Mouse (Mus musculus) limb, embryonic 10.5 days (tissue): Measurements from ENCODE around the gene Ric1. TPM values are rescaled to one million over a fixed set of nuclear protein-coding genes. Genes with fewer than 3 reads are reported as not detected.

ENCODE experiments used
- DNase-seq: peaks from one replicate; pipeline ENCODE4 v3.0.0-alpha.2; 2017; ENCODE audit warnings: low spot score
- H3K27ac ChIP-seq: fragments of 300-500 bp; sonication (generic); 2 replicates; pipeline ENCODE4 v1.5.1; 2016; ENCODE audit warnings: mild to moderate bottlenecking
- H3K27me3 ChIP-seq: fragments of 300-500 bp; sonication (generic); 2 replicates; pipeline ENCODE4 v1.6.1; 2016; ENCODE audit warnings: low read depth, mild to moderate bottlenecking; ENCODE audit not compliant: poor library complexity, severe bottlenecking
- H3K36me3 ChIP-seq: fragments of 300-500 bp; sonication (generic); 2 replicates; pipeline ENCODE4 v1.6.1; 2016; ENCODE audit warnings: mild to moderate bottlenecking, moderate library complexity
- H3K4me1 ChIP-seq: fragments of 300-500 bp; sonication (generic); 2 replicates; pipeline ENCODE4 v1.6.1; 2016
- H3K4me3 ChIP-seq: fragments of 300-500 bp; sonication (generic); 2 replicates; pipeline ENCODE4 v1.5.1; 2016; ENCODE audit warnings: mild to moderate bottlenecking, moderate library complexity
- H3K9me3 ChIP-seq: fragments of 300-500 bp; sonication (generic); replicated peaks from 2 replicates; pipeline ENCODE4 v1.6.1; 2016; ENCODE audit warnings: mild to moderate bottlenecking
- WGBS: fragments of 180-500 bp; shearing (Covaris S2); methylation state at CpG from one replicate; pipeline ENCODE4 v1.1.7; 2016; 5-methylcytosine and 5-hydroxymethylcytosine counted together
- polyA plus RNA-seq: library from polyadenylated mRNA; unstranded; fragments of >200 nt; fragmentation: Nextera tagmentation; extraction: Ambion mirVana; gene quantifications from 2 replicates; pipeline ENCODE4 v1.2.1, GENCODE M21; 2016

Ric1 gene
- polyA plus RNA-seq, 1 experiment from 2014 or later = 19.5 TPM

DNA sequence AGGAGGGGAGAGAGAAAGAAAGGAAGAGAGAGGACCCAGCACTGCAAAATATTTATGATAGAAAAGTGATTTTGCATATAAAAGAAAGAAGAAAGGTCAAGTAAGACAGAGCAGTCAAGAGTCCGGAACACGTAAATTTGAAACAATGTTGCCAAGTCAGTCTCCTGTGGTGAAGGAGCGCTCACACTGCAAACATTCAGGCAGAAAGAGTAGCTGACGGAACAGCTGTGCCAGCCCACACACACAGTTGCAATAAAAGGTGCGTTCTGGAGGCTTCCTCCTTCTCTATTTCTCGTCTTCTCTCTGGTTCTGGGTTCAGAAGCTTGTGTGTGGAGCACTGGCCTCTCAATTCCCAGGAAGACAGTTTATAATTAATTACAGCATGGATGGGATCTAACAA, 133.1 kb downstream of the Ric1 start:
- DNase-seq = no peak
- H3K27me3 ChIP-seq = no peaks in the 10 kb centered on the region
- no peak overlapping the region for H3K4me3 ChIP-seq
- WGBS = 64% methylated on average over 6 of the region's 6 CpGs
- peaks cover 22% of the 10 kb centered on the region; the same call in 1 of the 2 replicates for H3K4me1 ChIP-seq
- H3K9me3 ChIP-seq = no peaks in the 10 kb centered on the region
- no peaks in the 10 kb centered on the region for H3K36me3 ChIP-seq
- no peak overlapping the region for H3K27ac ChIP-seq

DNA sequence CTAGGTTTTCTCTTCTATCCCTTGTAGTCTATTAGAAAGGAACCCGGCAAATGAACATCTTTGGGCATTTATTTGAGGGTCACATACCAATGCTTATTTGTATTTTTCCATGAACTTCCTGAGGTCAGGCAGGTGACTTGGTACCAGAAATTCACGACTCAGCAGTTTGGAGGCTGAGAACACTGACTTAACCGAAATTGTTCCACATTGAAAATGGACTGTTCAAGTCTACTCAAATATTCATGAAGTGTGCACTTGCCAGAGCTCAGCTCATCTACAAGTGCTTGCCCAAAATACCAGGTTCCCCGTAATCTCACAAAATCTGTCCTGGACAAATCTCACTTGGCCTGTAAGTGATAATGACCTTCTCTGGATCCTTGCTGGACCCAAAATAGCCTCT, 133.9 kb downstream of the Ric1 start:
- H3K27me3 ChIP-seq = no peaks in the 10 kb centered on the region
- DNase-seq = no peak
- no peaks in the 10 kb centered on the region for H3K36me3 ChIP-seq
- no peak overlapping the region for H3K4me3 ChIP-seq
- peak overlapping the region; percentile 62; the same call in 1 of the 2 replicates for H3K27ac ChIP-seq
- WGBS = 89% methylated on average over 4 of the region's 4 CpGs
- H3K4me1 ChIP-seq = peaks cover 22% of the 10 kb centered on the region; the same call in 1 of the 2 replicates
- no peaks in the 10 kb centered on the region for H3K9me3 ChIP-seq

Other genes with a start within 250 kb of the Ric1 start
- 4.1 and 4.9 TPM in 2 replicates for gene Insl6, start 196.9 kb upstream of the Ric1 start, polyA plus RNA-seq
- gene Rln1, start 187.6 kb upstream of the Ric1 start, polyA plus RNA-seq = 0.26 TPM in 1 of 2 replicates, not detected in the other
- 24.0 and 30.9 TPM in 2 replicates for gene Plgrkt, start 154.9 kb upstream of the Ric1 start, polyA plus RNA-seq
- gene Cd274, start 154.8 kb upstream of the Ric1 start, polyA plus RNA-seq = 0.05 and 0.10 TPM in 2 replicates
- gene Pdcd1lg2, start 111.4 kb upstream of the Ric1 start, polyA plus RNA-seq = not detected in 2 replicates
- gene Ermp1, start 126.1 kb downstream of the Ric1 start, polyA plus RNA-seq = 18.1 and 18.2 TPM in 2 replicates
- not detected in 2 replicates for gene Mlana, start 175.5 kb downstream of the Ric1 start, polyA plus RNA-seq